Mouse (Mus musculus): ENCODE data around the gene Fgd1.

Gene Fgd1

DNA sequence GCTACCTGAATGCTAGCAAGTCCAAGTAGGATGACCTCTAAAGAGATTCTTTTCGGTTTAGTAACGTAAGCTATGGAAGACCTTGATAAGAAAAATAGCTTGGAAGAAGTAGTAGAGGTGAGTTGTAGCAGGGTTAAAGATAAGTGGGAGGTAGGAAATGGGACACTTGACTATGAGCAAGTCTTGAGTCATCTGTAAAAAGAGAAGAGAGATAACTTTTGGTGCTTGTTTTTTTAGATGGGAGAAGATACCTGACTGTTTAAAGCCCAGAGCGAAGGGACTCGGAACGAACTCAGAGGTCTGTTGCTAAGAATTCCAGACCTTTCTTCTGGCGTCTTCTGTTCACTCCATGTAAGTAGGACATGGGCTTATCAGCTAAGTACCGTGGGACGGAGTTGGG is at the start of gene Fgd1:
Fgd1 (plus strand) TSS at position 301 of the 400 bp plus-strand sequence.
- no peak for DNase-seq (ENCODE audit: low spot score)

DNA sequence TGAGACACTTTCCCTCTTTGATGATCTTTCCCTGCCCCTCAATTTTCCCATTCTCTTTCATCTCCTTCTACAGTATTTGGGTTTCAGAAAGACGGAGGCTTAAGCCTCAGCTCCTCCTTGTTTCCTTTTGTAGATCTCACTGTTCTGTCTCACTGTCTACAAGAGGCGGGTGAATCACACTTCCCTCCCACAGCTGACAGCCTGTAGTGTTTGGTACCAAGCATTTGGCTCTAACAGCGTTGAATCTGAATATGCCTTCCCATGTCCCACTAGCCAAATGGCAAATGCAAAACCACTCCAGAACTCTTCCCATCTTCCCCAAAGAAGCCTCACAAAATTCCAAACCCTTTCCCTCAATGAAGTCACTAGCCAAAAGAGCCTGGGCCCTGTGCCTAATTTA is 49.2 kb upstream of the Fgd1 start:
- DNase-seq (ENCODE audit: low spot score): no peak

DNA sequence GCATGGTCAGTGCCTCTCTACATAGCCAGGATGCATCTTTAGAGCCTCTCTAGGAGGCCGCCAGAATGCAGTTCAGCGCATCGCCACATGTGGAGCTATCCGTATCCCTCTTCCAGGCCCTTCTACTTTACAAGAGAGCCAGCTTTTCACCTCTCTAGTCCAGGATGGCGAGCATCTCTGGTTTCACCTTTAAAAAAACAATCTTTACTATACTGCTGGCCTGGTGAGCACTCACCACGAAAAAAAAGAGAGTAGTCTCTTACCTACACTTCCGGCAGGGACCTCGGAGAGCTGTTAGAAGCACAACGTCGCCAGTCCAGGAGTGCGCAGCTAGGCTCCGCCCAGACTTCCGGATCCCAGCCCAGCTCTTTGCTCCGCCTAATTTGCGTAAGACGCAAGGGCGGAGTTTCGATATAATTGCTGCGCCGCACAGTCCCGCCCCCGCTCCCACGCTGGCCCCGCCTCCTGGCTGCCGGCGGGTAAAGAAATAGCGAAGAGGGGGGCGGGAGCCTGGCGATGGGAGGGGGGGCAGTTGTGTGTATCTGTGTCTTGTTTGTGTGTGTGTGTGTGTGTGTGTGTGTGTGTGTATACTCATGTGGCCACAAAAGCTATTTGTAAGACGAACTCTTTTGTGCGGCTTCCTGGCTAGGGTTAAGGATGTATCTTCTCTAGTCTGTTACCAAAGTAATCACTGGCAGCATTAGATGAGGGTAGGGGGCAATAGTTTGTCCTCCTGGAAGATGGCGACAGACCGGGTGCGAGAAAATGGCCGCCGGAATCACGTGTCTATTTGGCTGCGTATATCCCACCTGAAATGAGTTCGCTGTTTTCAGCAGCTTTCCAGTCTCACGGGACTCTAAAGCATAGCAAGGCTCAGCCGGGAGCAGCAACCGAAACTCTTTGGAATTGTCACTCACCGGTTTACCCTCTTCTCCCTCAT is 28.7 kb upstream of the Fgd1 start, which contains the start of gene Gnl3l:
Gnl3l (minus strand) TSS at position 385 of the 940 bp plus-strand sequence.
- peak; percentile 80 for DNase-seq (ENCODE audit: low spot score)

DNA sequence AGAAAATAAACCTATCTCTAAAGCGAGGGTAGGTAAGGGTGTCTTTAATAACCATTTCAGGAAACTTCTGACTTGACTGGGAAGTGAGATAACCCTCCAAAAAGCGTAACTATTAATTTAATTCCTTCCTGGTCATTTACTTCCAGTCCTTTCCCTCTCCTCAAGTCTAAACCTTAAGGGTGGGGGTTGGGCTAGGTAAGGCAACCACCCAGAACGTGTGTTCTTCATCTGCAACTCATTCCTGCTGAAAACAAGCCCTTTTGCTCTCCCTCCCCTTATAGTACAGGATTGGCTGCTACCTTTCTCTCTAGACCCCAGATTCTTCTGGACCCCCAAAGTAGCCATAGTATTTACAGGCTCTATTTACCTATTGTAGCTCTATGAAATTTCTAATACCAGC is 28.1 kb upstream of the Fgd1 start:
- no peak for DNase-seq (ENCODE audit: low spot score)

DNA sequence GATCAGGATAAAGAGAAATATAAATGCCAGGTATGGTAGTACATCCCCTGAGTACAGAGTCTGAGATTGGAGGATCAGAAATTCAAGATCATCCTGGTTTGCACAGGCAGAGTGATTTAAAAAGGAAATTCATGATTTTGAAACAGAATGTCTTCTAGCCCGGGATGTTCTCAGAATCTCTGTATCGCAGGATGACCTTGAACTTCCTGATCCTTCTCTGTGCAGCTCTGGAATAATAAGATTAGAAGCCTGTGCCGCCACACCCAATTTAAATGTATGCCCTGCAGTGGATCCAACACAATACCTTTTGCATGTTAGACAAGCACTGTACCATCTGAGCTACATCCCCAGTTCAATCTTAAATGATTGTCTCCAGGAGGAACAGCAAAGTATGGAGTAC is 27.2 kb upstream of the Fgd1 start:
- DNase-seq (ENCODE audit: low spot score): no peak

DNA sequence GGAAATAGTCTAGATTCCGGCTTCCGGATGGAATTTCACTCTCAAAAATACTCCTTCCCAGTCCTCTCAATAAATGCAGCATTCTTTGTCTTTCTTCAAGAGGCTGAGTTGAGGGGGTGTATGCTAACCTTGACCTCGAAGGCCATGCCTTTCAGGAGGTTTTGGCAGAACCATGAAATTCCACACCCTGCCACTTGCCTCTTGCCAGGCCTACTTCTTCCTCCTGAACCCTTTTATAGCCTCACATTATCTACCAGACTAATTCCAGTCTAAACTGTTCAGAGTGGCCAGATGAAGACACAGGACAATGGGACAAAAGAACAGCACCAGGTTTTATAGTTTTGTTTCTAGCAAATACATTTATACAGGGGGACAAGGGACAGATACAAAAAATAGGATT is 14.6 kb upstream of the Fgd1 start:
- DNase-seq (ENCODE audit: low spot score): no peak

DNA sequence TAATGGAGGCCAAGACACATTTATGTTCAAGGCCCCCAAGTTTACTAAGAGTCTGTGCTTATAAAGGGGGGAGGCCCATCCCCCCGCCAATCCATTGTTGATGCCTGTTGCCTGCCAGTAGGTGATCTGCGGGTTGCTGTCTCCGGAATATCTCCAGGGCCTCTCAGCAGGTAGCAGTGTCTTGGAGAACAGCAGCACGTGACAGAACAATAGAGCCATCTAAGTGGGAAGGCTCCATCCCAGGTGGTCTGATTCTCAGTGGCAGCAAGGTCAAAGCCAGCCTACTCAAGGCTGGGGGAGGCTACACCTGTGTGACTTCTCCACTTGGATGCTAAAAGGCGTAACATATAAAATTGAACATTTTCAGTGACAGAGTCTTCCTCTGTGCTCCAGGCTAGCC is 4.7 kb upstream of the Fgd1 start:
- DNase-seq (ENCODE audit: low spot score): no peak

DNA sequence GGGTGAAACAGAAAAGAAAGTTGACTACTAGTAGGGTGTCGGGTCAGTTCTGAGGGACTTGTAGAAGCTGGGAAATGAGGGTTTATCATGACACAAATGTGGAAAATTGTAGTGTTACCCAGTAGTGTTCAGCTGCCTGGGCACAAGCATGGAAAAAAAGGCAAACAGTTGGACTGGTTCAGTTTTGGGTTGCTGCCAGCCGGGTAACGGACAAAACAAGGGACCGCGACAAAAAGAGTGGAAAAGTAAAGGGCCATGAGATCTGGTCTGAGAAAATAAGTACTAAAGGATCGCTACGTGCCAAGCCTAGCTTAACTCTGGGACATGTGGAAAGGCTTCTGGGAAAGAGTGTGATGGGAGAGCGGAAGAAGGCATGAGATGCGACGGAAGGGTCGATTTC is 371 bp downstream of the Fgd1 start:
- DNase-seq (ENCODE audit: low spot score): no peak

DNA sequence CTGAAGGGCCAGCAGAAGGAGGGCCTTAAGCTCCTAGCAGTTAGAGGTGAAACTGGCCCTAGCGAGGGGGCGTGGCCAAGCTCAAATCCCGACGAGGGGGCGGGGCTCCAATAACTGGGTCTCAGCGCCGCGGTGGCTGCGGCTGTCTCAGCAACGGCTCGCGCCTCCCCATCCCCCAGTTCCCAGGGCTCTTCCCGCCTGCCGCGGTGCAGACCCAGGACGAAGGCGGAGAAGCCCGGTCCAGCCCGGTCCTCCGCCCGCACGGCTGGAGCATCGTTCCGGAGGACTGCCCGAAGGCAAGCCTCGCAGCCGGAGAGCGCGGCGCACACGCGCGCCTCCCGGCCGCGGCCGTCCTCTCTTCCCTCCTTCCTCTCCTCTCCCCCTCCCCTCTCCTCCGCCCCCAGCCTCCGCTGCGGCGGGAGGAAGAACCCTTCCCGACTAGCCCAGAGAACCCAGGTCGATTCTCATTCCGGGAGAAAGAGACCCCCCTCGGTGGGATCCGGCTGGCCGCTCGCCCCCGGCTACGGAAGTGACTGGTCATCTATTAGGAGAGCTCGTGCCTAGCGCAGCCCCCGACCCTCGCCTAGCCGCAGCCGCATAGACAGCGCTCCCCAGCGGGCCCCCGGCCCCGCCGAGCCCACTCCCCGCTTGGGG is 954 bp downstream of the Fgd1 start:
- DNase-seq (ENCODE audit: low spot score): no peak

DNA sequence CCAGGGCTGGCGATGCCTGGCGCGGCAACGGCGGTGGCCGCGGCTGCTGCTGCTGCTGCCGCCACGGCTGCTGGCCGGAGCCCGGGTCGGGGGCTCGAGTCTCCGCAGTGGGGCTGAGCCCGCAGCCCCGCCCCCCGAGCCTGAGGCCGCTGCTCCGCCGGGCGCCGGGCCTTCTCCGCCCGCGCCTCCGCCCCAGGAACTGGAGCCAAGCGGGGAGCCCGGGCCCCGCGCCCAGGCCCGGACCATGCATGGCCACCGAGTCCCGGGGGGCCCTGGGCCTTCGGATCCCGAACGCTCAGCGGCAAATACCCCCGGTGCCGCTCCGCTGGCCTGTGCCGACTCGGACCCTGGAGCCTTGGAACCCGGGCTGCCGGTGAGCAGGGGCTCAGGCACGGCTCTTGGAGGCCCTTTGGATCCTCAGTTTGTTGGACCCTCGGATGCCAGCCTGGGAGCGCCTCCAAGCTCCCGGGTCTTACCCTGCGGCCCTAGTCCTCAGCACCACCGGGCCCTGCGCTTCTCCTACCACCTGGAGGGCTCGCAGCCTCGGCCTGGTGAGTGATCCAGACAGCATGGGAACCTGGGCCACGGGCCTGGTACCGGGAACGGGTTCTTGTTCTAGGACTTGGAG is 1.6 kb downstream of the Fgd1 start:
- no peak for DNase-seq (ENCODE audit: low spot score)

DNA sequence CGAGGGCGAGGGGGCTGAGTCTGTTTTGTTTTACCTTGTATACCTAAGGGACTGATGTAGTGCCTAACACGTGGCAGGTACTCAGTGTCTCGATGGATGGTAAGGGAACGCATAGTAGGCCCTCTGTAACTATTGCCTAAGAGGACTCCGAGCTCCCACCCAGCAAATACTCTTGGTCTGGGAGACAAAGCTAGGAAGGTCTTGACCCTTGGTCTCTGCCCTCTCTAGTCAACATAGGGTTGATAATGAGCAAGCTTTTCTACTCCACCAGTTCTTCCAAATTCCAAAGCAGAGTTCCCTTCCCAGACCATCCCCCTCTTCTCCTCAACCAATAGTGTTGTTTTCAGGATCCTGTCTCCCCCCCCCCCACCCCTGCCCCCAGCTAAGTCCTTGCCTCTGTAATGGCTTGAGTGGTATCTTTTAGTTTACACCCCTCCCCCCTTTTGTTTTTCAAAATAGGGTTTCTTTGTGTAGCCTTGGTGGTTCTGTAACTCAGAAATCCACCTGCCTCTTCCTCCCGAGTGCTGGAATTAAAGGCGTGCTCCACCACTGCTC is 3.8 kb downstream of the Fgd1 start:
- no peak for DNase-seq (ENCODE audit: low spot score)

DNA sequence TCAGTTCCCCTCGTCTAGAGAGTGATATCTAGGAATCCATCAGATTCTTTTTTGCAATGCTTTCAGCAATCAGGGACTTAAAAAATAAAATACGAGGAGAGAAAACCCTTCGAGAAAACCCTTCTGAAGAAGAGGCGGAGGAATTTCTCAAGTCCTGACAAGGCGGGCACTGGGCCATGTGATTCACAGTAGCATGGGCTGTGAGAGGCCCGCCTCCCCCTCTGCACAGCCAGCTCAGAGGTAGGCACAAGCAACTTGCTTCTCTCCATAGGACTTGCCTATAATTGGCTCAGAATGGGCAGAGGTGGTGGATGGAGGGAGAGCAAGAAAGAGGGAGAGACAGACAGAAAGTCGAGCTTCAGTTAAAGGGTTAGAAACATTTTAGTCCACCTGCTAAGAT is 4.4 kb downstream of the Fgd1 start:
- DNase-seq (ENCODE audit: low spot score): no peak

DNA sequence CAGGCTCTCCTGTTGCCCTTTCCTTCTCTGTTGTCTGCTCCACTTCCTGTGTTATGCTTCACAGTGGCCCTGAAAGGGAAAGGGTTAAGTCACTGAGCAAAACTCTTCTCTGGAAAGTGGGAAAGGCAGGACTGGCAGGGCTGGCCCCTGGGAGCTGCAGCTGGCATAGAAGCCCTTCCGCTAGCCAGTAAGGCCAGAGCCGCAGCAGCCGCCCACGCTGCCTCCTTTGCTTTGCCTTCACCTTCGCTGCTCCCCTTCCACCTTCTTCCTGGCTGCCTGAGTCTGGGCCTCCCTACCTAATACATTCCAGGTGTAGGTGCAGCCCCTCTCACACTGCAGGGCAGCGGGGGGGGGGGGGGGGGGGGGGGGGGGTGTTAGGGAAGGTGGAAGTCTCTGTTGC is 8.5 kb downstream of the Fgd1 start:
- no peak for DNase-seq (ENCODE audit: low spot score)

DNA sequence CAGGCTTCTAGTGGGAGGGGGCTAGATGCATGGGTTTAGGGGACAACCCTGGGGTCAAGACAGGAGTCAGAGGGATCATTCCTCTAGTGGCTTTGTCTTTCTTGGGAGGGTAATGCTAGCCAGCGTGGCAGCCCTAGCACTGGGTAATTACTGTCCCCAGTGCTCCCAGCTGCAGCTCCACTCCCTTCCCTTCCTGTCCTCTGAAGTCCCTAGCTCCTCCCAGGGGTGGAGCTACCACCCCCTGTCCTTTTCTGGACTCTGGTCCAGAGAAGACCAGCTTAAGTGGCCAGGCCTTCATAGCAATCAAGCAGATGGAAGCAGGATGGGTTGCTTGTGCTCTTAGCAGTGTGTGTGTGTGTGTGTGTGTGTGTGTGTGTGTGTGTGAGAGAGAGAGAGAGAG is 9.6 kb downstream of the Fgd1 start:
- DNase-seq (ENCODE audit: low spot score): no peak

DNA sequence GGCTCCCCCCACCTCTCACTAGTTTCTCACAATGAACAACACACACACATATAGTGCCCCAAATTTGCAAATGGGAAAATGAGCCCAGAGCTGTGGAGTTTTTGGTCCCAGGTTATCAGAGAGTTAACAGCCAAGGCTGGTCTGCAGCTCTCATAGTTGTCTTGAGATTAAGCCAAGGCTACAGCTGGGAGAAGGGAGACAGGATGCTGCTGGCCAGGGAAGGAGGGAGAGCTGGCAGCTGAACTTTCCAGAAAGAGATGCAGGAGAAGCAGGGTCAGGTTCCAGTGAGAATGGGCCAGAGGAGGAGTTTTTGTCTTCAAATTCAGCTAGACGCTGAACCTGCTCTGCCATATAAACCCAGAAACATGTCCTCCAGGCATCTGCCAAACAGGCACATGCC is 13.4 kb downstream of the Fgd1 start:
- no peak for DNase-seq (ENCODE audit: low spot score)

DNA sequence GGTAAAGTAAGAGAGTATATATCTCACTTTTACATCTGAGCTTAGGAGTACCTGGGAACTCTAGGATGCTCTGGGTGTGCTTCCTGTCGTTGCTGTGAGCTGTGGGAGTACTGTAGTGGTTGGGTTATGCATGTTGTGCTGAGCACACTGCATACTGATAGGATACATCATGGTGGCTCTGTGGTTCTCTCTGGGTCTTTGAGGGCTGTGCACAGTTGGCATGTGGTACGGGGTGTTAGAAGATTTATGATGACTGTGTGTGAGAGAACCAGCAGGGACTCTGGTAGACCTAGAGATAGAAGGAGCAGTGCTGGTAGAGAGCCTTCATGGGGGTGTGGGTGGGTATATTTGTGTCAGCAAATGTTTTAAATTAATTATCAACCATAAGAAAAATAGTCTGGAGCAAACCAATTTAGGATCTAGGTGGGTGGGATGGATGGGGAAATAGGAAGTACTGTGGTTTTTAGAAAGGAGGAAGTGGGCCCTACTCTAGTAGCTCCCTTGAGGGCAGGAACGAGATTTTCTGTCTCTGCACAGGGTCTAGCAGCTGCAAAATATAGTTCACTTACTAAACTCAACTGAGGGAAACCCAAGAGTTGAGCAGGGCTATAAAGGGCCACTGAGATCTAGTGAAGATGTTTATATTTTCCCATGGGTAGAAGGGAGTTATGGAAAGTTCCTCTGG is 15.8 kb downstream of the Fgd1 start:
- no peak for DNase-seq (ENCODE audit: low spot score)

DNA sequence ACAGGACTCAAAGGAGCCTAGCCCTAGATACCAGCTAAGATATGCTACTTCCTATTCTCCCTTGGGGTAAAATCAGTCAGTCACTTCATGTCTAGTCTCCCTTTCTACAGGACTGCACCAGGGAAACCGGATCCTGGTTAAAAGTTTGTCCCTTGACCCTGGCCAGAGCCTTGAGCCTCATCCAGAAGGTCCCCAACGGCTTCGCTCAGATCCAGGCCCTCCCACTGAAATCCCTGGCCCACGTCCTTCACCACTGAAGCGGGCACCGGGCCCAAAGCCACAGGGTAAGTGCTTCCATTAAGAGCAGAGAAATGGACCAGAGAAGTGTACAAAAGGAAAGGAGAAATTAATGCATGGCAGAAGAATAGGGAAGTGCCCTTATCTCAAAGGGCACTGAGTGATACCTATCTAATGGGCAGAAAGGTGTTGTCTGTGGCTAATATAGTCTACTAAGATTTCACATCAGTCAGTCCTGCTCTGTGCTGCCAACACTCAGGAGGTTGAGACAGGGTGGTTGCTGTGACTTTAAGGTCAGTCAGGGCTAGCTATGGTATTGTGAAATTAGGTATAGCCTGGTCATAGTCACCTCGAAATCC is 20.2 kb downstream of the Fgd1 start:
- no peak for DNase-seq (ENCODE audit: low spot score)

DNA sequence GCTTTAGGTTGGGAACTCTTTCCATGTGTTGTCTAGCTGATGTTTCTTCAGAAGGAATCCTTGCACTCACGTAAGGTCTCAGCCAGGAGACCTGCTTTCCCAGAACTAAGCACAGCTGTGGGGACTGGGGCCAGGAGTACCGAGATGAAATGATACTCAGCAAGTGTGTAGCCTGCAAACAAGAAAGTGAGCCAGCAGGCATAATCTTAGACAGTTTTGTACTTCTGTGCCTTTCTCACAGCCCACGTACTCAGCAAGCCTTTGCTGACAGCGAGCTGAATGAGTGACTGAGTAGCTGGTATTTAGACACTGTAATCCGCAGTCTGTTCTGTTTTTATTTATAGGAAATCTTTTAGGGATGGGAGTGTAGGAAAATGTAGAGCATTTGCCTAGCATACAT is 21.9 kb downstream of the Fgd1 start:
- DNase-seq (ENCODE audit: low spot score): no peak

DNA sequence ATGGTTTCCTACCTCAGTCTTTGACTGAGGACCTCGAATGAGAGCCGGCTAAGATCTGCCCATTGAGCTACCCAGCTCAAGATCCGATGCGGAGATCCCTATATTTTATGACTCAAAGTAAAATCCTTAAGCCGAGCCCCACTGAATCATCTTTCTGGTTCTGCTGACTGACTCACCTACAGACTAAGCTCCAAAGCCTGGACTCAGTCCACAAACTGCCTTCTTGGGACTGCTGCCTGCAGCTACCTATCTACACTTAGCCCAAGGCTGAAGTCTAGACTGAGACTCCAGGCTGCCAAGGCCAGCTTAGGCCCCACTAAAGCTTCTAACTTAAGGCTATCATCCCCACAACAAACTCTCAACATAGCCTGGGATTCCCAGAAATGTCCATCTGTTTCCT is 30.1 kb downstream of the Fgd1 start:
- DNase-seq (ENCODE audit: low spot score): no peak

DNA sequence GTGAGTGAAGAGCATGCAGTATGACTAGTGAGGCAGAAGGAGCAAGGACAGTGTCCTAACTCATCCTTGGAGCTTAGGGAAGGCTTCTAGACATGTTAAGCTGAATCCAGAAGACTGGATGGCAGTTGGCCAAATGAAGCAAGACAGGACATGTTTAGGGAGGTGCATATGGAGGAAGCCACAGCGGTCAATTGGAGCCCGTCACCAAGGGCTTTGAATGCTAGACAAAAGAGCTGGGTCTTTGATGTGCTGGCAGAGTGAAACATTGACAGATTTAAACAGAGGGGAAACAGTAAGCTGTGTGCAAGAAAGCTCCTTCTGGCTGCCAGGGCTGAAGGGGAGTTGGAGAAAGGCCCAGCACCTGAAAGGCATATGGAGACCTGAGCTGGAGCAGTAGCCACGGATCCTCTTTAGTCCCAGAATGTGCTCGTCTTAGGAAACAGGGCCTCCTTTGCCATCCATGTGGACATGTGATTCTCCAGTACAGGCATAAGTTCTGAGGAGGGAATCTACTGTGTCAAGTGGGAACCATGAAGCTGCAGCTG is 31.1 kb downstream of the Fgd1 start:
- no peak for DNase-seq (ENCODE audit: low spot score)

DNA sequence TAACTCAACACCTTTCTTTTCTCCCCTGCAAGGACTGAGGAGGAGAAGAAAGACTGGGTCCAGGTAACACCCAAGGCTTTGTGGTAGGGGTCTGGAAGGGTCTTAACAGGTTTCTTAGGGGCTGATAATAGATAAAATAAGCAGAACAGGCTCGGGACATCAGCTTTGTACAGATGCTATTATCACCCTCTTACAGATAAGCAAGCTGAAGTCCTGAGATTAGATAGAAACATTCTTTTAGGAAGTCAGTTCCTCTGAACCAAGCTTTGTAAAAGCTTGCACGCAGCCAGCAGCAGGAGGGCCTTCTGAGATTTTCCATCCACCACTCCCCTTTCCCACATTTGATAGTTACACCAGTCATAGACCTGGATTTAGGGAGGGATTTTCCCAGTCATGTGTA is 39.6 kb downstream of the Fgd1 start:
- DNase-seq (ENCODE audit: low spot score): no peak
